Mouse (Mus musculus): ENCODE data around the gene Klhl2. TPM values are rescaled to one million over a fixed set of nuclear protein-coding genes. Genes with fewer than 3 reads are reported as not detected.

The Klhl2 gene
- polyA plus RNA-seq, 1 experiment: 13.1 TPM

DNA sequence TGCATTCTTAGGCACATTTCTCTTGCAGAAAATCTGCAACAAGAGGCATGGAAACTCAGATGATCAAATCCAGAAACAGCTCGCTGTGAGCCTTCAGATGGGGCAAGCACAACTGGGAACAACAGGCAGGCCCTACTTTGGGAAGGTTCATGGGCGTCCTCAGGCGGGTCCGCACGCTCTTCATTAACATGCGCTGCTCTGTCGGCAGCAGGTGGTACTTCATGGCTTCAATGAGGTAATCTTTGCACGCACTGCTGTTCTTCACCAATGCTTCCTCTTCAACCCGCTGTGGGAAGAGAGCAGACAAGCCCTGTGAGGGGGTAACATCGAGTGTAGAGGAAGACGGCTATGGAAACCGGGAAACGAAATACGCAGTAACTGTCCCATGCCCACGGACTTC lies 91.9 kb downstream of the Klhl2 start:
- Histone ChIP-seq H3K4me3 (ENCODE audit: insufficient read depth, low read length) (no peak overlapping the region), H3K27ac (ENCODE audit: insufficient read depth, low read length) (no peak overlapping the region), H3K4me1 (ENCODE audit: control insufficient read depth, insufficient read depth, low read length) (no peaks in the 10 kb centered on the region)
- TF ChIP-seq CTCF (IDR thresholded peaks at IDR 0.05; ENCODE audit: borderline replicate concordance, insufficient read depth, low read length) (no peak), POLR2A (IDR thresholded peaks at IDR 0.05; ENCODE audit: low read depth, low read length) (no peak)

DNA sequence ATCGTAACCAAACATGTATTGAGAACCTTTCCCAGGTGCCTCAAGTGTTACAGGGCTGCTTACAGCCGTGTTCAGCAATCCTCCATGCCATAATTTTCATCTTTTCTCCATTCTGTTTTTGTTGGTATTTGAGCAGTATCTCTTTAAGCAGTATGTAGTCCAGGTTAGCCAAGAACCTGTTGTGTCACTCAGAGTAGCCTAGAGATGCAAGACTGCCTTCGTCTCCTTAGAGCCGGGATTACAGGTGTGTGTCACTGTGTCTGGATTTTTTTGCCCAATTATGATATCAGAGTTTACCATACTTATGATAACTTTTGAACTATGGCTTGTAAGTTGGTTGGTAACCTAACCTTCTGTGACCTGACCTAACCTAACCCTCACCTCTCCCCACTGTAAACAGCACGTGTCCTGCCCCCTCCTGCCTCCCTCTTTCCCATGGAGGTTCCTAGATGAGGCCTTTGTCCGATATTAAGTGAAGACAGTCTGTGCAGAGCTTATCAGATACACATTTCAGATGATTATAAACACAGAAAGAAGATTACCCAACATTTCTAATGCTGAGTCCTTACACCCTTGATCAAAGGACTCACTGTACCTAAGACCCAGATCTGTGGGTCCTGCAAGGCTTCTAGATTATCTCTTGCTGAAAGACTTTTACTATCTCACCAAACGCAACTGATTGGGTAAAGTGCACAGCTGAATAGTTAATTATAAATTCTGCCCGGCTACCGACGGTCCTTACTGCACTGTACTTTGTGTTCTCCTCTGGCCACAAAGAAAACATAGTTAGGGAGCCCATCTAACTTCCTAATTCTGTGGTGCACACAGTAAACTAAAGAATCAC lies 103.4 kb downstream of the Klhl2 start:
- Histone ChIP-seq H3K4me3 (ENCODE audit: insufficient read depth, low read length) (no peak overlapping the region), H3K4me1 (ENCODE audit: control insufficient read depth, insufficient read depth, low read length) (no peaks in the 10 kb centered on the region), H3K27ac (ENCODE audit: insufficient read depth, low read length) (no peak overlapping the region)
- no peak for TF ChIP-seq POLR2A (IDR thresholded peaks at IDR 0.05; ENCODE audit: low read depth, low read length)
- TF ChIP-seq CTCF (IDR thresholded peaks at IDR 0.05; ENCODE audit: borderline replicate concordance, insufficient read depth, low read length): no peak

DNA sequence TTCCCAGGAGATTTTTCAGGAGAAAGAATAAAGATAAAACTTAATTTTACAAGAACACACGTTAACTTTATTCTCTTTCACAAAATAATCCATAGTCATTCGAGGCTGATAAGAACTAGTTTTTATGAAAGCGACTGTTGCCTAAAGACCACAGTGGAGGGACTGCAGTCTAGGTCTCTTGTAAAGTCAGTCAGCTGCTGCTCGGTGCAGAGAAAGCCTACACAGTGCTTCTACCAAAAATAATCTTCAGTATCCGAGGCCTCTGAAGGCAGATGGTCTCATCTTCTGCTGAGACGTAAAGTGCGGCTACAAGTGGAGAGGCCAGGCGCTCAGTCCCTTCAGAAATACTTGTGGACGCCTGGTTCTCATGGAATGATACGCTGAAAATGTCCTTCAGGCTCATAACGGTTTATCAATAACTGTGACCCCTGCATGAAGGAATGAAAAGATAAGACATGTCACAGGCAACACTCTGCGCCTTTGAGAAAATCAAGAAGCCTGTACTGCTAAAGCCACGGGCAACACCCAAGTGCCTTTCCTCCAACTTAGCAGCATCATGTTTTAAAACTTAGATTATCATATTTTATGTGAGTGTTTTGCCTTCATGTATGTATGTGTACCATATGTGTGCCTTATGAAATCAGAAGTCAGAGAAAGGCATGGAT lies 109.1 kb downstream of the Klhl2 start:
- H3K4me1 ChIP-seq (ENCODE audit: control insufficient read depth, insufficient read depth, low read length): no peaks in the 10 kb centered on the region
- H3K27ac ChIP-seq (ENCODE audit: insufficient read depth, low read length): no peak overlapping the region
- TF ChIP-seq POLR2A (IDR thresholded peaks at IDR 0.05; ENCODE audit: low read depth, low read length) (no peak), CTCF (IDR thresholded peaks at IDR 0.05; ENCODE audit: borderline replicate concordance, insufficient read depth, low read length) (no peak)
- no peak overlapping the region for H3K4me3 ChIP-seq (ENCODE audit: insufficient read depth, low read length)

DNA sequence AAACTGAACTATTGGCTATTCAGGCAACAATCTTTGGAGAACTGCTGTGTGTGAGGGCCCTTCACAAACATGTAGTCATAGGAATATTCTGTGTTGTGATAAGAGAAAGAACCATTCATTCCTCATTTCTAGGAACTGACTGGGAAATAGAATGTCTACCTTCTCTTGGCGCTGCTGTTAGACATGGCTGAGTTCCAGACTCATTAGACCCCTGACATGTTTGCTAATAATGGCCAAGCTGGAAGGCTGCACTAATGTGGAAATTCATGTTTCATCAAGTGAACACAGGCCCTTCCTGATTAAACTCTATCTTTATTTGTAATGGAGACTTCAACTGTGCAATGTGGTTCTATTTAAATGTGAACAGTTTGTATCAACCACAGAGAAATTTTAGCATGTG lies 110.9 kb downstream of the Klhl2 start:
- Histone ChIP-seq H3K4me1 (ENCODE audit: control insufficient read depth, insufficient read depth, low read length) (no peaks in the 10 kb centered on the region), H3K27ac (ENCODE audit: insufficient read depth, low read length) (no peak overlapping the region), H3K4me3 (ENCODE audit: insufficient read depth, low read length) (no peak overlapping the region)
- TF ChIP-seq POLR2A (IDR thresholded peaks at IDR 0.05; ENCODE audit: low read depth, low read length) (no peak), CTCF (IDR thresholded peaks at IDR 0.05; ENCODE audit: borderline replicate concordance, insufficient read depth, low read length) (no peak)

DNA sequence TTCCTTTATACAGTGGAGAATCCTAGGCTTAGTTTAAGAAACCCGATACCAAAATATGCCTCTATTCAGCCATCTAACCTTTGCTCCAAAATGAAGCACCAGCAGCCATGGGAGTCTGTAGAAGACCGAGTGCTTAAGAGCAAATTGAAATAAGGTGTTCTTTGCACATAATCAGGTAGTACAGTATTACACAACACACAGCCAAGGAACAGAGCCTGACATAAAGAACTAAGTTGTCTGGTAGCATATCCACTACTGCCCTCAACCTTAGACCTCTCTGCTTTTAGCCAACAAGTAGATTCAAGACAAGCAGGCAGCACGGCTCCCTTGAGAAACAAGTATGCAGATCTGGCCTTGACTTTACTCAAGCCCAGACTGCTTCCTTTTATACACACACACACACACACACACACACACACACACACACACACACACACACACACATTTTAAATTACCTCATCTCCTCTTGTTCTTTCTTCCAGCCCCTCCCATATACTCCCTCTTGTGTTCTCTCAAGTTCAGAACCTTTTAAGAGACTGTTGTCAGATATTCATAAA lies 113.0 kb downstream of the Klhl2 start:
- Histone ChIP-seq H3K27ac (ENCODE audit: insufficient read depth, low read length) (no peak overlapping the region), H3K4me1 (ENCODE audit: control insufficient read depth, insufficient read depth, low read length) (no peaks in the 10 kb centered on the region), H3K4me3 (ENCODE audit: insufficient read depth, low read length) (no peak overlapping the region)
- no peak for TF ChIP-seq POLR2A (IDR thresholded peaks at IDR 0.05; ENCODE audit: low read depth, low read length)

DNA sequence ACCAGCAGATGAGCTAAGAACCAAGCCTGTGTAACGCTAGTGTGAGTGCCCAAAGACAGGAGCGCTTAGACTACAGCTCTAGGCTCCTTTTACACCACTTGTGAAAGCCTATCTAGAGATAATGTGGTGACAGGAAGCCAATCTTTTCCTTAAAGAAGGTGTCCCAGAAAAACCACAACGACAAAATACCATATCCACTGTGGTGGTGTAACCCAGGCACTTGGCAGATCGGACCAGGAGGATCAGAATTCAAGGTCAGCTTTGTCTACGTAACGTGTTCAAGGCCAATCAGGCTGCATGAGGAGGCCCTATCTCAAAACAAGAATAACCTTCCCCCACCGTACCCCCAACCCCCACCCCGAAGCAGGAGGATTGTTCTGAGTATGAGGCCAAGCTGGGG lies 114.7 kb downstream of the Klhl2 start:
- Histone ChIP-seq H3K4me1 (ENCODE audit: control insufficient read depth, insufficient read depth, low read length) (peaks cover 4% of the 10 kb centered on the region; the same call in 1 of the 2 replicates), H3K4me3 (ENCODE audit: insufficient read depth, low read length) (no peak overlapping the region), H3K27ac (ENCODE audit: insufficient read depth, low read length) (no peak overlapping the region)
- TF ChIP-seq CTCF (IDR thresholded peaks at IDR 0.05; ENCODE audit: borderline replicate concordance, insufficient read depth, low read length): no peak
- TF ChIP-seq POLR2A (IDR thresholded peaks at IDR 0.05; ENCODE audit: low read depth, low read length): no peak

DNA sequence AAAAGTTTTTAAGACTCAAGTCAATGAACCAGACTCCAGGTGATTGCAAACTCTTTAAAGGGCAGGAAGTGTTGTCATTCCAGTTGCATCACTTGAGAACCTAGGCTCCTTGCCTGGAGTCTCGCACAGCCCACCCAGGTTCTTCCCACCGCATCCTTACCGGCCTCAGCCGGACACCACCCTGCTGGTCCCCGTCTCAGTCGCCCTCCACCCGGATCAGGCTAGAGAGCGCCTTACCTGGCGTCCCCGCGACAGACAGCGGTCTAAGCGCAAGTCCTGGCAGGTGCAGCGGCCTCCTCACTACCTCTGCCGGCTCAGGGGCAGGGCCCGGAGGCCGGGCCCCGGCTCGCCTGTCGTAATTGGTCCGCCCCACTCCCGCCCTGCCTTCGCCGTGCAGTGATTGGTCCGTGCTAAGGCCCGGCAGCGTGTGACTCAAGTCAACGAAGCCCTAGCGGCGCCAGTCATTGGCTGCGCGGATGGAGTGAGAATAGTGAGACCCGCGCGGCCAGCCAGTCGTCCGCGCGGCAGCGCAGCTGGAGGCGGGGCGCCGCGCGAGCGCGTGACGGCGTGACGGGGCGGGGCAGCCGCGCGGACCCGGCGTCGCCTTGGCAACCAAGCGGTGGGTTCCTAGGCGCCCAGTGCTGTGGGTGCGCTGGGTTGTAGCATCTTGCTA lies 116.4 kb downstream of the Klhl2 start, which contains the start of gene Msmo1:
Gene Msmo1 (minus strand): TSS at position 522 of the 673 bp plus-strand sequence.
- peak; percentile 91 for TF ChIP-seq POLR2A (IDR thresholded peaks at IDR 0.05; ENCODE audit: low read depth, low read length)
- TF ChIP-seq CTCF (IDR thresholded peaks at IDR 0.05; ENCODE audit: borderline replicate concordance, insufficient read depth, low read length): no peak
- Histone ChIP-seq H3K4me1 (ENCODE audit: control insufficient read depth, insufficient read depth, low read length) (peaks cover 4% of the 10 kb centered on the region), H3K27ac (ENCODE audit: insufficient read depth, low read length) (peak within 1 kb of the TSS; percentile 9; the same call in 1 of the 2 replicates), H3K4me3 (ENCODE audit: insufficient read depth, low read length) (peak within 1 kb of the TSS; percentile 91)

DNA sequence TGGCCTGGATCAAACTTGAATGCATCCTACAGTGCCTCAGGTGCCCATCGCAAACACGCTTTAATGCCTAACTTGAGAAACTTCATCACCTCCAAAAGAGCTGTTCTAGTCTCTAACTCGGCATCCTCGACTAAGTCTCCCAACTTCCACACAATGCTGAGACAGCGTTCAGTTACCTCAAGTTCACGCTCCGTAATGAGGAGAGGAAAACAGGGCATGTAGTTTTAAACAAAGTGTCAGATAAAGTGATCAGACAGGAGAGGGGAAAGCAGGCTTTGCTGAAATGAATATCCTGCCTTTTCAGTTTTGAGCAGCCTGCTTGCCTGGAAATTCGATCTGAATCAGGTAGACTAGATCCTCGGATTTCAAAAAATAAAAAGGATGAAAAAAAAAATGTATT lies 117.2 kb downstream of the Klhl2 start:
- Histone ChIP-seq H3K27ac (ENCODE audit: insufficient read depth, low read length) (peak overlapping the region; percentile 9; the same call in 1 of the 2 replicates), H3K4me3 (ENCODE audit: insufficient read depth, low read length) (peak overlapping the region; percentile 91), H3K4me1 (ENCODE audit: control insufficient read depth, insufficient read depth, low read length) (peaks cover 6% of the 10 kb centered on the region)
- TF ChIP-seq CTCF (IDR thresholded peaks at IDR 0.05; ENCODE audit: borderline replicate concordance, insufficient read depth, low read length): no peak
- peak; percentile 30; the same call in 1 of the 2 replicates for TF ChIP-seq POLR2A (IDR thresholded peaks at IDR 0.05; ENCODE audit: low read depth, low read length)

DNA sequence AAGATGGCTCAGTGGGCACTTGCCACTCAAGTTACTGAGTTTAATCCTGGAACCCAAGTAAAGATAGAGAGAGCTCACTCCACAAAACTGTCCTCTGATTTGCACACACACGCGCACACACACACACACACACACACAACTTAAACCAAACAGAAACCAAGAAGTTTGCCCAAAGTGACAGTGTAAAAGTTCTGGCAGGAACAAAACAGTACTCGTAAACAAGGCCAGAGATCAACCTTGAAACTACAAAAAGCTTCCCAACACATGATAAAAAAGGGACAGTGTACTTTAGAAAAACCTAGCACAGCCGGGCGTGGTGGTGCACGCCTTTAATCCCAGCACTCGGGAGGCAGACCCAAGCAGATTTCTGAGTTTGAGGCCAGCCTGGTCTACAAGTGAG lies 121.7 kb downstream of the Klhl2 start:
- Histone ChIP-seq H3K27ac (ENCODE audit: insufficient read depth, low read length) (peak overlapping the region; percentile 10; the same call in 1 of the 2 replicates), H3K4me3 (ENCODE audit: insufficient read depth, low read length) (no peak overlapping the region), H3K4me1 (ENCODE audit: control insufficient read depth, insufficient read depth, low read length) (peaks cover 20% of the 10 kb centered on the region)
- TF ChIP-seq CTCF (IDR thresholded peaks at IDR 0.05; ENCODE audit: borderline replicate concordance, insufficient read depth, low read length): no peak
- no peak for TF ChIP-seq POLR2A (IDR thresholded peaks at IDR 0.05; ENCODE audit: low read depth, low read length)

Data from embryonic fibroblast, embryonic 13.5 days (primary cell).